Mouse (Mus musculus) MN1 (cell line): ENCODE measurements at regions not wholly inside any gene's neighbourhood (a gene's known extent, or its start where the extent isn't known, plus 50 kb on each side); places are given as distances from the start of the nearest gene placed in this dataset.

Experiments used
- DNase-seq: peaks from one replicate; pipeline ENCODE4 v3.0.0-alpha.2; 2016; ENCODE audit warnings: low spot score

GRCm38 (mm10) chr16:95929700-95930435 lies 60.9 kb downstream of the Psmg1 start:
- DNase-seq: no peak

GRCm38 (mm10) chr16:95928290-95929260 lies 62.2 kb downstream of the Psmg1 start:
- DNase-seq: no peak

- DNase-seq: no peak
Observed at GRCm38 (mm10) chr16:95926558-95926957, 64.2 kb downstream of the Psmg1 start.

- no peak for DNase-seq
Observed at GRCm38 (mm10) chr16:95924716-95925115, 66.0 kb downstream of the Psmg1 start.

GRCm38 (mm10) chr16:95923991-95924390 lies 66.8 kb downstream of the Psmg1 start:
- DNase-seq: no peak

GRCm38 (mm10) chr16:95922369-95922934 lies 68.3 kb downstream of the Psmg1 start:
- DNase-seq: no peak

GRCm38 (mm10) chr16:95921169-95921568 lies 69.6 kb downstream of the Psmg1 start:
- DNase-seq: no peak

- DNase-seq: no peak
Observed at GRCm38 (mm10) chr16:95918651-95919425, 71.9 kb downstream of the Psmg1 start.

- no peak for DNase-seq
Observed at GRCm38 (mm10) chr16:95917635-95918407, 72.9 kb downstream of the Psmg1 start.

GRCm38 (mm10) chr16:95913879-95914278 lies 76.9 kb downstream of the Psmg1 start:
- no peak for DNase-seq

- no peak for DNase-seq
Observed at GRCm38 (mm10) chr16:95904531-95905165, 86.1 kb downstream of the Psmg1 start.

GRCm38 (mm10) chr16:95903383-95903913 lies 87.3 kb downstream of the Psmg1 start:
- no peak for DNase-seq

- DNase-seq: no peak
Observed at GRCm38 (mm10) chr16:95902177-95902576, 88.6 kb downstream of the Psmg1 start.

- DNase-seq: no peak
Observed at GRCm38 (mm10) chr16:95901388-95901787, 89.4 kb downstream of the Psmg1 start.

GRCm38 (mm10) chr16:95900181-95900580 lies 90.6 kb downstream of the Psmg1 start:
- DNase-seq: no peak

GRCm38 (mm10) chr16:95899672-95900071 lies 91.1 kb downstream of the Psmg1 start:
- no peak for DNase-seq

- peak; percentile 76 for DNase-seq
Observed at GRCm38 (mm10) chr16:95897843-95898242, 92.9 kb downstream of the Psmg1 start.

GRCm38 (mm10) chr16:95896126-95896525 lies 94.6 kb downstream of the Psmg1 start:
- no peak for DNase-seq

- DNase-seq: peak; percentile 33
Observed at GRCm38 (mm10) chr16:95893534-95894290, 97.0 kb downstream of the Psmg1 start.

- no peak for DNase-seq
Observed at GRCm38 (mm10) chr16:95892356-95892755, 98.4 kb downstream of the Psmg1 start.
